Mouse (Mus musculus) hindbrain, embryonic 11.5 days (tissue): ENCODE results near the gene Mid2. TPM values are rescaled to one million over a fixed set of nuclear protein-coding genes. Genes with fewer than 3 reads are reported as not detected.

ENCODE experiments used
- ATAC-seq: fragments of 200-750 bp; cut with Nextera tagmentation; 2 replicates; pipeline ENCODE4 v1.8.0; 2017; ENCODE audit warnings: mild to moderate bottlenecking, moderate TSS enrichment, moderate library complexity; ENCODE audit not compliant: low FRiP score
- DNase-seq: peaks from one replicate; pipeline ENCODE4 v3.0.0-alpha.2; 2015; ENCODE audit warnings: low spot score
- H3K27ac ChIP-seq: fragments of 300-500 bp; sonication (generic); 2 replicates; pipeline ENCODE4 v1.5.1; 2014; ENCODE audit warnings: mild to moderate bottlenecking, low read depth, low read length
- H3K27me3 ChIP-seq: fragments of 300-500 bp; sonication (generic); 2 replicates; pipeline ENCODE4 v1.6.1; 2014; ENCODE audit warnings: mild to moderate bottlenecking, low read length, moderate library complexity, mixed read lengths; ENCODE audit not compliant: control insufficient read depth, insufficient read depth
- H3K36me3 ChIP-seq: fragments of 300-500 bp; sonication (generic); 2 replicates; pipeline ENCODE4 v1.6.1; 2014; ENCODE audit warnings: mild to moderate bottlenecking, low read length, moderate library complexity, mixed read lengths; ENCODE audit not compliant: control insufficient read depth, insufficient read depth
- H3K4me1 ChIP-seq: fragments of 300-500 bp; sonication (generic); replicated peaks from 2 replicates; pipeline ENCODE4 v1.6.1; 2014; ENCODE audit warnings: low read length, mixed read lengths; ENCODE audit not compliant: control insufficient read depth, insufficient read depth
- H3K4me2 ChIP-seq: fragments of 300-500 bp; sonication (generic); replicated peaks from 2 replicates; pipeline ENCODE4 v1.6.1; 2014; ENCODE audit warnings: mild to moderate bottlenecking, low read depth, low read length
- H3K4me3 ChIP-seq: fragments of 300-500 bp; sonication (generic); 2 replicates; pipeline ENCODE4 v1.5.1; 2014; ENCODE audit warnings: low read depth, low read length
- H3K9ac ChIP-seq: fragments of 300-500 bp; sonication (generic); 2 replicates; pipeline ENCODE4 v1.6.1; 2014; ENCODE audit warnings: low read depth, low read length
- H3K9me3 ChIP-seq: fragments of 300-500 bp; sonication (generic); 2 replicates; pipeline ENCODE4 v1.6.1; 2016; ENCODE audit warnings: low read length; ENCODE audit not compliant: control insufficient read depth
- WGBS: fragments of 180-500 bp; shearing (Covaris S2); extraction: QIAGEN DNeasy Blood & Tissue Kit; methylation state at CpG from one replicate; pipeline ENCODE4 v1.1.7; 2014; 5-methylcytosine and 5-hydroxymethylcytosine counted together
- polyA plus RNA-seq: library from polyadenylated mRNA; unstranded; fragments of >200 nt; fragmentation: Nextera tagmentation; extraction: Ambion mirVana; gene quantifications from 2 replicates; pipeline ENCODE4 v1.2.1, GENCODE M21; 2014

Gene Mid2
- polyA plus RNA-seq, result 3.0 and 3.7 TPM in 2 replicates

GRCm38 (mm10) chrX:140664479-140665241 lies at the start of gene Mid2:
TSS of gene Mid2 (plus strand) at chrX:140664599.
- H3K36me3 ChIP-seq, result no peaks in the 10 kb centered on the region
- H3K9ac ChIP-seq, result peak within 1 kb of the TSS; percentile 58
- H3K9me3 ChIP-seq, result no peaks in the 10 kb centered on the region
- DNase-seq (peak; percentile 41), ATAC-seq (peak; percentile 70)
- 19% methylated on average over 40 of the region's 68 CpGs for WGBS
- H3K27me3 ChIP-seq, result peaks cover 11% of the 10 kb centered on the region; the same call in 1 of the 2 replicates
- no peaks in the 10 kb centered on the region for H3K4me1 ChIP-seq
- 0 out of 2 replicates have a peak within 1 kb of the TSS, but pooled peaks have one; percentile 20 for H3K27ac ChIP-seq
- H3K4me2 ChIP-seq, result peak within 1 kb of the TSS; percentile 69
- peak within 1 kb of the TSS; percentile 49 for H3K4me3 ChIP-seq

DNA sequence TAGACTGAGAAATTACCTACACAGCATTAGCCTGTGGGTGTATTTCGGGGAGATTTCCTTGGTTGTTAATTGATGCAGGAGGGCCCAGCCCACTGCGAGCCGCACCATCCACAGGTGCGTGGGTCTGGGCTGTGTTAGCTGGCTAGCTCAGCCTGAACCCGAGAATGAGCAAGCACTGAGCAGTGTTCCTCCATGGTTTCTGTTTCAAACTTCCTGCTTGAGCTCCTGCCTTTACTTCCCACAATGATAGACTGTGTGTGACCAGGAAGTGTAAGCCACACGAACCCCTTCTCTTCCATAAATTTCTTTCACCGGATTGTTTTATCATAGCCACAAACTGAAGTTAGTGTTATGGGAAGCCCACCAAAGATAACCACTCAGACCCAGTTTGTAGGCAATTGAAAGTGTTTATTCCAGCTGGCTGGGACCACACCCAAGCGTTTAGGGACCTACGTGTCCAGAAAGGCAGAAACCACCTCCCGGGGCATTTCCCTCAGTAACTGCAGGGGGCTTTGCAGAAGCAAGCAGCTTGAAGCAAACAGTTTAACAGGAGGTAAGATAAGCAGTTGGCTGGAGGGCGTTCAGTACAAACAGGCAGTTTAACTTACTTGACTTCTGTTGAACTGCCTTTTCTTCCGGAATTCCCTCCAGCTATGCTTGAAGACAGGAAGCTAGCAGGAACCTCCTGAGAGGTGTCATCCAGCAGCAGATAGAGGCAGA lies 39.4 kb upstream of the Mid2 start:
- Histone ChIP-seq H3K4me2 (no peak overlapping the region), H3K9me3 (no peaks in the 10 kb centered on the region), H3K4me1 (no peaks in the 10 kb centered on the region), H3K4me3 (no peak overlapping the region), H3K9ac (no peak overlapping the region), H3K36me3 (no peaks in the 10 kb centered on the region), H3K27me3 (peaks cover 2% of the 10 kb centered on the region; the same call in 1 of the 2 replicates), H3K27ac (no peak overlapping the region)
- no peak for ATAC-seq
- DNase-seq, result no peak
- WGBS, result 60% methylated on average over 12 of the region's 12 CpGs

- Histone ChIP-seq H3K4me2 (no peak overlapping the region), H3K27me3 (no peaks in the 10 kb centered on the region; the same call in 1 of the 2 replicates), H3K9ac (no peak overlapping the region), H3K36me3 (no peaks in the 10 kb centered on the region), H3K27ac (no peak overlapping the region), H3K9me3 (no peaks in the 10 kb centered on the region), H3K4me3 (no peak overlapping the region), H3K4me1 (no peaks in the 10 kb centered on the region)
- ATAC-seq, result no peak
- WGBS, result 80% methylated on average over 5 of the region's 5 CpGs
- DNase-seq, result no peak
Measured at GRCm38 (mm10) chrX:140638028-140638427, 26.4 kb upstream of the Mid2 start.

DNA sequence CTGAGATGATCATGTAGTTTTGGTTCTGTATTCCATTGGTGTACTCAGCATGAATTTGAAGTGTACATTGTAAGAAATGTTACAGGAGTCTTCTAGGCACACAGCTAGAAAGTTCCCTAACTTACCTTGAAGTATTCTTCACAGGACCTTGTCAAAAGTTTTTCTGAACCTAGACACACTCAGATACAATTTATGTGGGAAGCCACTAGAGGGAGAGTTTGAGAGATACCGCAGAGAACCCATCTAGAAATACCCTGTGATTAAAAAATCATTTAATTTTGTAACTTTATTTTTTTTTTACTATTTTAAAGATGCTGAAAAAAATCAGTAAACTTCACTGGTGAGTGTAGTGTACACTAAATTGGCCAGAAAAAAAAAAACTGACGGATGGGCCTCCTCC lies 24.8 kb upstream of the Mid2 start:
- Histone ChIP-seq H3K27me3 (no peaks in the 10 kb centered on the region; the same call in 1 of the 2 replicates), H3K4me1 (no peaks in the 10 kb centered on the region), H3K4me3 (no peak overlapping the region)

GRCm38 (mm10) chrX:140660731-140661130 lies 3.7 kb upstream of the Mid2 start:
- no peaks in the 10 kb centered on the region for H3K9me3 ChIP-seq
- H3K4me2 ChIP-seq, result no peak overlapping the region
- H3K9ac ChIP-seq, result no peak overlapping the region
- H3K27me3 ChIP-seq, result peaks cover 10% of the 10 kb centered on the region; the same call in 1 of the 2 replicates
- DNase-seq (no peak), ATAC-seq (no peak)
- H3K36me3 ChIP-seq, result no peaks in the 10 kb centered on the region
- H3K27ac ChIP-seq, result no peak overlapping the region
- no peak overlapping the region for H3K4me3 ChIP-seq
- 30% methylated on average over 1 of the region's 1 CpGs for WGBS
- H3K4me1 ChIP-seq, result no peaks in the 10 kb centered on the region

More for the DNA sequence above, 24.8 kb upstream of the Mid2 start:
- DNase-seq (no peak), ATAC-seq (no peak)
- H3K9ac ChIP-seq, result no peak overlapping the region
- no peak overlapping the region for H3K27ac ChIP-seq
- no peaks in the 10 kb centered on the region for H3K36me3 ChIP-seq
- no peak overlapping the region for H3K4me2 ChIP-seq
- WGBS, result 54% methylated on average over 2 of the region's 2 CpGs
- H3K9me3 ChIP-seq, result no peaks in the 10 kb centered on the region

DNA sequence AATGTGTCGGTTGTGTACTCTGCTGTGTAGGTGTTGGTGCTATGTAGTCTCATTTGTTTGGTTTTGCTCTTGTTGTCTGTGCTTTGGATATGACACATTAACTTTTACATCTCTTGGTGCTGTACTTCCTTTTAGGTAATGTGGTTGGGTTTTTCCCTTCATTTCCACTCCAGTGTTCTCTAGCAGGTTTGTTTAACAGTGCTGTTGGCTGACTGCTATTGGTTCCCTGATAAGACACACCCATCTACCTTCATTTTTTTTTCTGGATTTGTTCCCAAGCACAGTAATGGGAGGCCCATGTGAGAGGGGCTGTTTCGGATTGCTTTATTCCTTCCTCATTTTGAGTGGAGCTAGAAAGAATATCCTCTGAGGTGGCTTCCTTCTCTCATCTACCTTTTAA lies 883 bp upstream of the Mid2 start:
- 85% methylated on average over 2 of the region's 2 CpGs for WGBS

GRCm38 (mm10) chrX:140665242-140665810 lies 927 bp downstream of the Mid2 start:
- peak overlapping the region; percentile 58 for H3K9ac ChIP-seq
- no peaks in the 10 kb centered on the region for H3K36me3 ChIP-seq
- H3K27ac ChIP-seq, result 0 out of 2 replicates have a peak overlapping the region, but pooled peaks have one; percentile 20
- H3K4me2 ChIP-seq, result peak overlapping the region; percentile 69
- ATAC-seq (peak; percentile 77), DNase-seq (peak; percentile 54)
- peaks cover 9% of the 10 kb centered on the region; the same call in 1 of the 2 replicates for H3K27me3 ChIP-seq
- no peaks in the 10 kb centered on the region for H3K4me1 ChIP-seq
- H3K4me3 ChIP-seq, result peak overlapping the region; percentile 49
- no peaks in the 10 kb centered on the region for H3K9me3 ChIP-seq
- WGBS, result 14% methylated on average over 22 of the region's 47 CpGs

More for the DNA sequence above, 883 bp upstream of the Mid2 start:
- H3K4me2 ChIP-seq, result no peak overlapping the region
- no peak for ATAC-seq
- no peak overlapping the region for H3K9ac ChIP-seq
- no peak overlapping the region for H3K27ac ChIP-seq
- no peaks in the 10 kb centered on the region for H3K4me1 ChIP-seq
- H3K36me3 ChIP-seq, result no peaks in the 10 kb centered on the region
- no peak for DNase-seq
- H3K4me3 ChIP-seq, result no peak overlapping the region
- no peaks in the 10 kb centered on the region for H3K9me3 ChIP-seq
- H3K27me3 ChIP-seq, result peaks cover 13% of the 10 kb centered on the region; the same call in 1 of the 2 replicates

DNA sequence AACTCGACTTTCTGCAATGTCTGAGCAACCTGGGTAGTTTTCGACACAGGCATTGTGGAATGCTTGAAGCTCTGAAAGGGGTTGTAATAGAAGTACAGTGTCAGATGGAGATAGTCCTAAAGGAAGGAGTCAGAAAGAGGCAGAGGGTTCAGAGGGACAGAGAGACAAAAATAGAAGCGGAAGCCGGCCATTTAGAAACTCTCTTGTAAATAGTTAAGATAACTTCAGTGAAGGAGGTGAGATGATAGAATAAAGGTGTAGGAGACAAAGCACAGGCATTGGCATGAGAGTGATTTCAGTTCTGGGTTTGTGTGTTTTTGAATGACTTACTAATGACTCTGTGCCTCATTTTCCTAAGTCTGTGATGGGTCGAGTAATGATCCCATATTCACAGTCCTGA lies 11.0 kb downstream of the Mid2 start:
- Histone ChIP-seq H3K36me3 (no peaks in the 10 kb centered on the region), H3K4me2 (no peak overlapping the region), H3K27ac (no peak overlapping the region), H3K4me3 (no peak overlapping the region), H3K4me1 (no peaks in the 10 kb centered on the region), H3K9me3 (no peaks in the 10 kb centered on the region), H3K27me3 (no peaks in the 10 kb centered on the region; the same call in 1 of the 2 replicates), H3K9ac (no peak overlapping the region)
- no peak for DNase-seq
- 84% methylated on average over 5 of the region's 5 CpGs for WGBS
- no peak for ATAC-seq
